Mouse (Mus musculus): ENCODE measurements around the gene Grhpr. TPM values are rescaled to one million over a fixed set of nuclear protein-coding genes. Genes with fewer than 3 reads are reported as not detected.
"Not testable (repeated sequence)": the region's sequence is repeated elsewhere in the genome, so short reads cannot be mapped to it uniquely, and the experiment has no call there.

The Grhpr gene
- polyA plus RNA-seq, 1 experiment = 5.3 TPM

DNA sequence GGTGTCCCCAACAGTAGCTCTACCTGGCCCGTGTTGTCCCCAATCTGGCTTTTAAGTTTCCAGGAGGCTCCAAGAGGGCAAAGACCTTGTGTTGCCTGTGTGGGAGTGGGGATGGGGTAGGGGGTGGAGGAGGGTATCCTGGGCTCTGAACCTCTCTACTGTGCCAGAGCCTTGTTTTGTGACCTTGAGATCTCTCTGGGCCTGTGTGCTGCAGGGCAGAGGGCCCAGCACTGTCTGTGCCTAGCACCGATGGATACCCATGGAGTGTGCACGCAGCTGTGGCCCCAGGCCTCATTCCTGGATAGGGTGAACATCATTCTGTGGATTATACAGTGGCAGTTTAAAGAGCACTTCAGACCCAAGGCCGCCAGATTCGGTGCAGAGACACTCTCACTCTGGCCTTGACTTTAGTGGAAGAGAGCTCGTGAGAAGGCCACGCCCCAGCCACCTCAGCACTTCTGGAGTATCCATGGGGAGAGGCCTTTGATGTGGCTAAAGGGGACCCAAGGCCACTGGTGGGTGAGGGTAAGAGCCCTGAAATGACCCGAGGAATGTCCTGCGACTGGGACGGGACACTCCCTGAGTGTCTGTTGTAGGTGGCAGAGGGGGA lies 2.0 kb downstream of the Grhpr start:
- no peak overlapping the region for H3K4me3 ChIP-seq (ENCODE audit: insufficient read depth, low read length)
- TF ChIP-seq CTCF (IDR thresholded peaks at IDR 0.05; ENCODE audit: low read depth, low read length) = no peak
- no peak for TF ChIP-seq POLR2A (IDR thresholded peaks at IDR 0.05; ENCODE audit: borderline replicate concordance, low read depth, low read length)
- H3K27ac ChIP-seq (ENCODE audit: insufficient read depth, low read depth, low read length) = no peak overlapping the region
- H3K4me1 ChIP-seq (ENCODE audit: control insufficient read depth, insufficient read depth, low read length) = peaks cover 8% of the 10 kb centered on the region

DNA sequence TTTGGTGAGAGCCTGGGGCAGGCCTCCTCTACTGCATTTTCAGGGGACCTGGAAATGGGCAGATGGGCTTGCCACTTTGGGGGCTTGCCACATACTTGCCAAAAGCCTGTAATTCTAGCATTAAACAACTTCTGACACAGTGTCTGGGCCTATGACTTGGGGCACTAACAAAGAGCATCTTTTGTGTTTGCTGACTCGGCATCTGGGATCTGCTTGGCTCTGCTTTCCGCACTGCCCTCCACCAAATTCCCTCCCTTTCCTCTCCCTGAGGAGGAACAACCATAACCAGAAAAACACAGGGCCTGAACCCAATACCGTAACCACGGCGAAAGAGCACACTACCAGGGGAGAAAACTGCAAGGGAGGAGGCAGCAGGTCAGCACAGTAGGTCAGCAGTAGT lies 9.4 kb downstream of the Grhpr start:
- Histone ChIP-seq H3K4me1 (ENCODE audit: control insufficient read depth, insufficient read depth, low read length) (no peaks in the 10 kb centered on the region), H3K4me3 (ENCODE audit: insufficient read depth, low read length) (no peak overlapping the region), H3K27ac (ENCODE audit: insufficient read depth, low read depth, low read length) (no peak overlapping the region)
- no peak for TF ChIP-seq CTCF (IDR thresholded peaks at IDR 0.05; ENCODE audit: low read depth, low read length)
- TF ChIP-seq POLR2A (IDR thresholded peaks at IDR 0.05; ENCODE audit: borderline replicate concordance, low read depth, low read length) = no peak

DNA sequence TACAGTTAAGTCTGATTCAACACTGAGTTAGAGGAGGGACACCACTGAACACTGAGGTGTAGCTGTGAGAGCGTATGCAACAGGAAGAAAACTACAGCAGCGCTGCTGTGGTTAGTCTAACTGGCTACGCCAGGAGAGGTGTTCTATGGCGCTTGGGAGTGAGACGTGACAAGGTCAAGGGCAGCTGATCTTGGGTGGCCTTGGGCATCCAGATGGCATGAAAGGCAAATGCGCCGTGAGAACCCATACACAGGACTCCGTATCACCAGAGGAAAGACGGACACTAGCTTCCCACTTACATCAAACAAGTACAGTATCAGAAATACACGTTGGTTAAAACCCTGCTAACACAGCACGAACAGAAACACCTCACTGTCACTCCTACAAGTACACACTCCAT lies 11.1 kb downstream of the Grhpr start:
- not testable (repeated sequence) for H3K27ac ChIP-seq (ENCODE audit: insufficient read depth, low read depth, low read length); H3K4me3 ChIP-seq (ENCODE audit: insufficient read depth, low read length); H3K4me1 ChIP-seq (ENCODE audit: control insufficient read depth, insufficient read depth, low read length)

DNA sequence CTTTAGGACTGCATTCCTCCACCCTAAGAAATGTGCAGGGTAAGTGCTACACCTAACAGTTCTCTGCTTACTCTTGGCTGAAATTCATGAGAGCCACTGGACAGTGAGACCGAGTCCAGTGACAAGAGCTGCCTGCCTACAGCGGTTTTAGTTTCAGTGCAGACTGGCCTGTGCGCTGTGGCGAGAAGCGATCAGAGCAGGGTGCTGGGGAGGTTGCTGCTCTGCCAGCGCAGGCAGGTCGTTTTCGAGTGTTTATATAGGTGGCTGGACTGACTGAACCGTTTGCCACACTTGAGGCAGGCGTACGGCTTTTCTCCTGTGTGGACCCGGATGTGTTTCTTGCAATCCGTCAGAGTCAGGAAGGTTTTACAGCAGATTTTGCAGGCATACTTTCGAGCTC lies 12.0 kb downstream of the Grhpr start:
- H3K27ac ChIP-seq (ENCODE audit: insufficient read depth, low read depth, low read length); H3K4me1 ChIP-seq (ENCODE audit: control insufficient read depth, insufficient read depth, low read length); H3K4me3 ChIP-seq (ENCODE audit: insufficient read depth, low read length): not testable (repeated sequence)

DNA sequence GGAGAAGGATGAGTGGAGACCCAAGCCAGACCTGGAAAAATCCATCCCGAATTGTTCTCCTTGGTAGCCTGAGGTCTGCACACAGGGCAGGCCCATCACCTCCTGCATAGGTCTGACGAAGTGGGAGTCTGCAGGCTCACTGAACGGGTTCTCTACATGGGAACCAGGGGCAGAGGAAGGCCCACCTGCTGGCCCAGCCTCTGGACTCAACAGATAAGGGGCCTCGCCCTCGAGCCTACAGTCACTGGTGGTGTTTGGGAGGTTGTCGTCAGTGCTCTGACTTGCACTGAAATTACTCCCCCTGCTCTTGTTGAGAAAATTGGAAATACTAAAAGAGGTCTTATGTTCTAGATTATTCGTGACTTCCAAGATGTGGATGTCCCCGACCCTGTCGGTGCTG lies 12.7 kb downstream of the Grhpr start:
- TF ChIP-seq POLR2A (IDR thresholded peaks at IDR 0.05; ENCODE audit: borderline replicate concordance, low read depth, low read length) = no peak
- TF ChIP-seq CTCF (IDR thresholded peaks at IDR 0.05; ENCODE audit: low read depth, low read length) = no peak
- Histone ChIP-seq H3K4me1 (ENCODE audit: control insufficient read depth, insufficient read depth, low read length) (peaks cover 4% of the 10 kb centered on the region), H3K27ac (ENCODE audit: insufficient read depth, low read depth, low read length) (no peak overlapping the region), H3K4me3 (ENCODE audit: insufficient read depth, low read length) (no peak overlapping the region)

DNA sequence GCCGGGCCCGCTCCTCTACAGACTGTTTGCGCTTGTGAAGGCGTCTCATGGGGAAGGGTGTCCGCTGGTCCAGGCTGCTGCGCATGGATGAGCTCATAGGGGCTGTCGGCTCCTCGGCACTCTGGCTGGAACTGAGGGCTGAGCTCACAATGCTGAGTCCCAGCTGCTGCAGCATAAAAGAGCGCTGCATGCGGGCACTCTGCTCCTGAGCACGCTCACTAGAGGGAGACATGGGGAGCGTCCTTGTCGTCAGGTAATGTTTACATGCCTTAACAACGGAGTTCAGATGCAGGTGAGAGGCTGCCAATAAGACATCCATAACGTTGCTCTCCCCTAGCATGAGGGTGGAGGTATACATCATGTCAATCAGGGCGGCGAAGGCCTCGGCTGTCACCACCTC lies 13.6 kb downstream of the Grhpr start:
- no peak for TF ChIP-seq POLR2A (IDR thresholded peaks at IDR 0.05; ENCODE audit: borderline replicate concordance, low read depth, low read length)
- no peak for TF ChIP-seq CTCF (IDR thresholded peaks at IDR 0.05; ENCODE audit: low read depth, low read length)
- peaks cover 4% of the 10 kb centered on the region for H3K4me1 ChIP-seq (ENCODE audit: control insufficient read depth, insufficient read depth, low read length)
- H3K27ac ChIP-seq (ENCODE audit: insufficient read depth, low read depth, low read length) = no peak overlapping the region
- no peak overlapping the region for H3K4me3 ChIP-seq (ENCODE audit: insufficient read depth, low read length)

DNA sequence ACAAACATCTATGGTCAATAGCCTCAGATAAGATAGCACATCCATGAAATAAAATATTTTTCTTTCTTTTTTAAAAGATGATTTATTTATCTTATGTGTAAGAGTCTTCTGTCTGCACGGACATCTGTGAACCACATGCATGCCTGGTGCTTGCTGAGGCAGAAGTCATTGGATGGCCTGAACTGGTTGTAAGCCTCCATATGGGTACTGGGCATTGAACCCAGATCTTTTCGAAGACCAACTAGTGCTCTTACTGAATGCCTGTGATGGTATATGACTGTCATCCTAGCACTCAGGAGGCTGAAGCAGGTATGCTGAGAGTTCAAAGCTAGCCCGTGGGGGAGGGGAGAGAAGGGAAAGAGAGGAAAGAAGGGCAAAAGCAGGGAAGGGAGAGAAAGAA lies 16.9 kb downstream of the Grhpr start:
- TF ChIP-seq CTCF (IDR thresholded peaks at IDR 0.05; ENCODE audit: low read depth, low read length) (no peak), POLR2A (IDR thresholded peaks at IDR 0.05; ENCODE audit: borderline replicate concordance, low read depth, low read length) (no peak)
- Histone ChIP-seq H3K4me3 (ENCODE audit: insufficient read depth, low read length) (no peak overlapping the region), H3K4me1 (ENCODE audit: control insufficient read depth, insufficient read depth, low read length) (peaks cover 4% of the 10 kb centered on the region), H3K27ac (ENCODE audit: insufficient read depth, low read depth, low read length) (no peak overlapping the region)

DNA sequence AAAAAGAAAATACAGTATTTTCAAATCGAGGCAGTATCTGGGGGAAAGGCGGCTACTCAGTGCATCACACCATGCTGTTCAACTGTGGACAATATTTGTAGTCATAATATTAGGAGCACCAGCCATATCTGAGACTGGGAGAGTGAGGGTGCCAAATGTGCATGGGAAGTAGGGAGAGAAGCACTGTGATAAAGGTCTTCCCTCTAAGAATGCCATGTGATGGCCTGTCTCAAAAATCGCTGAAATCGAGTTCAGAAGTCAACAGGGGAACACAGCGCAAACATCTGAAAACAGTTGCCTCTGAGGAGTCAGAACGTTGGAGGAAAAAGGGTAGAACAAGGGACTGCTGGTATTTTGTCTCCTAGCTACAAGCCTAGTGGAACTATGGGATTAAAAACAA lies 18.8 kb downstream of the Grhpr start:
- no peak for TF ChIP-seq CTCF (IDR thresholded peaks at IDR 0.05; ENCODE audit: low read depth, low read length)
- TF ChIP-seq POLR2A (IDR thresholded peaks at IDR 0.05; ENCODE audit: borderline replicate concordance, low read depth, low read length) = no peak
- Histone ChIP-seq H3K4me3 (ENCODE audit: insufficient read depth, low read length) (no peak overlapping the region), H3K27ac (ENCODE audit: insufficient read depth, low read depth, low read length) (no peak overlapping the region), H3K4me1 (ENCODE audit: control insufficient read depth, insufficient read depth, low read length) (peaks cover 7% of the 10 kb centered on the region)

DNA sequence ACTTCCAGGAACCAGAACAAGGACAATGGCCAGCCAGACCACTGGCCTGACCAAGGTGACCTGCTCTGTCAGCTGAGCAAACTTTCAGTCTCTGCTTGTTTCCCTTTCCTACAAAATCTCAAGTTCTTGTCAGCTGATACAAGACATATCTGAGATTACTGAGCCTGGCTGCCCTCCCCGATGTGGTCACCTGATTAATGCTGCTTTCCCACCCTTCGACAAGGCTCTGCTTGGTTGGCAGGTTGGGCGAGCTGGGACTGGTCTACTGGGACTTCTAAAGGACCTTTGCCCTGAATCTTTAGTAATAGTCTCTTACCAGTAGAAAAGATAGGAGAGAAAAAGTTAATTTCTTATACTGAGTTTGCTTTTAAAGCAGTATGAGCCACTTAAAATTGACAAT lies 24.3 kb downstream of the Grhpr start:
- Histone ChIP-seq H3K27ac (ENCODE audit: insufficient read depth, low read depth, low read length) (no peak overlapping the region), H3K4me1 (ENCODE audit: control insufficient read depth, insufficient read depth, low read length) (peaks cover 8% of the 10 kb centered on the region), H3K4me3 (ENCODE audit: insufficient read depth, low read length) (no peak overlapping the region)
- TF ChIP-seq CTCF (IDR thresholded peaks at IDR 0.05; ENCODE audit: low read depth, low read length) = no peak
- no peak for TF ChIP-seq POLR2A (IDR thresholded peaks at IDR 0.05; ENCODE audit: borderline replicate concordance, low read depth, low read length)

DNA sequence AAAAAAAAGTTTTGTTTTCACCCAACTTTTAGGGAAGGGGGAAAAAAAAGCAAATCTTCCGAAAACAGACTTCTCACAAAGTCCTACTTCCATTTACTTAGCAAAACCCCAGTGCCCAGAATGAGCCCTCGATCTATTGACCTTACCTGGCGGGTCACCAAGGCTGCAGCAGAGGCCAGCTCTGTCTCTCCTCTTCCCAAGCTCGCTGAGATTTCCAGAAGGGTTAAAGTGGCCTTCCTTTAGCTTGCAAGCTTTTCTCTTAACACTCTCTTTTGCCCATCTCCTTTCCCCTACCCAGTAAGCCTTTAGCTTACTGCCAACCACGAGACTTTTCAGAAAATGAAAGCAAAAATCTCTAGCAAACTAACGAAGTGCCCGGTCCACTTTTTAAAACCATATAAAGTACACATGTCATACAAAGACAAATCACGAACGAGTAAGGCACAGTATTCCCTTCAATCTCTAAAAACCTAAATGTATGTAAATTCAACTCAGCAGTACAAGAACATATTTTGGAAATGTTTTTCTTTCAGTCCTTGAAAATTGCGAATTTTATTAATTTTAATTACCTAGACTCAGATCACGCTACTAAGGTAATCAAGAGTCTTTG lies 29.7 kb downstream of the Grhpr start:
- peaks cover 13% of the 10 kb centered on the region for H3K4me1 ChIP-seq (ENCODE audit: control insufficient read depth, insufficient read depth, low read length)
- H3K27ac ChIP-seq (ENCODE audit: insufficient read depth, low read depth, low read length) = peak overlapping the region; percentile 64
- H3K4me3 ChIP-seq (ENCODE audit: insufficient read depth, low read length) = peak overlapping the region; percentile 84
- no peak for TF ChIP-seq CTCF (IDR thresholded peaks at IDR 0.05; ENCODE audit: low read depth, low read length)
- TF ChIP-seq POLR2A (IDR thresholded peaks at IDR 0.05; ENCODE audit: borderline replicate concordance, low read depth, low read length) = no peak

Data from bone marrow macrophage, adult 2 months (primary cell).